Mouse (Mus musculus) small intestine, adult 2 months (tissue): ENCODE results near the gene Noc4l. TPM values are rescaled to one million over a fixed set of nuclear protein-coding genes. Genes with fewer than 3 reads are reported as not detected.

Experiments used
- H3K27ac ChIP-seq: fragments of 200-500 bp; 2 replicates; pipeline ENCODE4 v1.5.1; 2012; ENCODE audit warnings: low read depth, low read length, control low read depth, inconsistent platforms; ENCODE audit not compliant: insufficient read depth
- H3K27me3 ChIP-seq: fragments of 200-500 bp; 2 replicates; pipeline ENCODE4 v1.6.1; 2012; ENCODE audit warnings: mild to moderate bottlenecking, moderate library complexity, low read length, inconsistent platforms; ENCODE audit not compliant: control insufficient read depth, insufficient read depth
- H3K36me3 ChIP-seq: fragments of 200-500 bp; 2 replicates; pipeline ENCODE4 v1.6.1; 2012; ENCODE audit warnings: mild to moderate bottlenecking, low read length, control low read depth, inconsistent platforms; ENCODE audit not compliant: control insufficient read depth, insufficient read depth
- H3K4me1 ChIP-seq: fragments of 200-500 bp; 2 replicates; pipeline ENCODE4 v1.6.1; 2012; ENCODE audit warnings: low read length, inconsistent platforms, mixed read lengths; ENCODE audit not compliant: control insufficient read depth, insufficient read depth, insufficient read length
- H3K4me3 ChIP-seq: fragments of 200-500 bp; 2 replicates; pipeline ENCODE4 v1.5.1; 2012; ENCODE audit warnings: low read depth, mild to moderate bottlenecking, control low read depth, inconsistent platforms, low read length, moderate library complexity
- CTCF ChIP-seq: fragments of 200-500 bp; IDR thresholded peaks from 2 replicates; pipeline ENCODE4 v1.5.1; 2012; ENCODE audit warnings: low read depth, mild to moderate bottlenecking, control low read depth, inconsistent platforms, low read length, moderate library complexity, mixed read lengths; ENCODE audit not compliant: insufficient replicate concordance, insufficient read length; ENCODE audit errors: extremely low read depth
- POLR2A ChIP-seq: fragments of 200-500 bp; IDR thresholded peaks from 2 replicates; pipeline ENCODE4 v1.6.1; 2012; ENCODE audit warnings: low read depth, mild to moderate bottlenecking, control low read depth, inconsistent platforms, low read length, moderate library complexity
- WGBS: fragments of 180-500 bp; shearing (Covaris S2); methylation state at CpG from one replicate; pipeline ENCODE4 v1.1.7; 2018; 5-methylcytosine and 5-hydroxymethylcytosine counted together
- polyA plus RNA-seq: library from polyadenylated mRNA; depleted of rRNA; stranded (reverse); fragments of >200 nt; gene quantifications from 2 replicates; pipeline ENCODE4 v1.2.3, GENCODE M21; 2012

Noc4l gene
- polyA plus RNA-seq, 1 experiment: 43.6 TPM

DNA sequence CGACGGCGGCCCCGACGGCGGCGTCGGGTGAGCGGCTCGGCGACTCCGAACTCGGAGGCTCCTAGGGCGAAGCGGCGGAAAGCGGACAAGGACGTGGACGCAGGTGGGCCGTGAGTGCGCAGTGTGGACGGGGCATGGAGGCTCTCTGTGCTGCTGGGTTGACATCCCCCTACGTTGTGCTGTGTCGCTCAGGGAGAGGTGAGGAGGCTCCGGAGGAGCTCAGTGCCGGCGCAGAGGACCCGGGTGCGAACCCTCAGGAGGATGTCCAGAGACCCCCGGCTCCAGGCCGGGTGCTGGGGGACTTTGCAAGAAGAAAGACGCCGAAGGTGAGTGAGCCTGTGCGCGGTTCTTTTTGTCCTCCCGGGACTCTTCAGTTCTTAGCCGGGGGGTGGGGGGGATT lies 469 bp upstream of the Noc4l start:
- under 1% methylated on average over 37 of the region's 37 CpGs for WGBS
- TF ChIP-seq POLR2A (no peak), CTCF (no peak)
- Histone ChIP-seq H3K27ac (no peak overlapping the region), H3K4me3 (peak overlapping the region; percentile 96), H3K36me3 (peaks cover 46% of the 10 kb centered on the region), H3K4me1 (0 out of 2 replicates have a peak, but pooled peaks cover 3% of the 10 kb centered on the region), H3K27me3 (no peaks in the 10 kb centered on the region)

- no peak for TF ChIP-seq POLR2A
- TF ChIP-seq CTCF: no peak
Measured at GRCm38 (mm10) chr5:110646377-110646776, 6.8 kb downstream of the Noc4l start.

DNA sequence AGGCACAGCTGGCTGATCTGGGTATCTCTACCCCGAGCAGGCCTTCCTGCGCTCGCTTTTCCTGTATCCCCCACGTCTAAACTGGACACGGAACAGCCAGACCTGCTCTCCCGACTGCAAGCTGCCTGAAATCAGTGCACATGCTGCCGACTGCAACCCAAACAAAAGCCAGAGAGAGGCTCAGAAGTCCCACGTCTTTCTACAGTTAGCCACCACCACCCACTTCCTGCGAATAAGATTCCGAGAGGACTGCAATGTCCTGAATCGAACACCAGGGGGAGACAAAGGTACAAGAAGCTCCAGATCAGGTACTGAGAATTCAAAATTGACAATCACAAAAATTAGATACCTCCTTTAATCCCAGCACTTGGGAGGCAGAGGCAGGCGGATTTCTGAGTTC lies 13.8 kb downstream of the Noc4l start:
- Histone ChIP-seq H3K36me3 (no peaks in the 10 kb centered on the region), H3K4me3 (0 out of 2 replicates have a peak overlapping the region, but pooled peaks have one; percentile 5), H3K27me3 (no peaks in the 10 kb centered on the region), H3K4me1 (no peaks in the 10 kb centered on the region), H3K27ac (no peak overlapping the region)
- 25% methylated on average over 12 of the region's 12 CpGs for WGBS
- TF ChIP-seq CTCF (peak; percentile 52; the same call in 1 of the 2 replicates), POLR2A (no peak)

More at GRCm38 (mm10) chr5:110646377-110646776, 6.8 kb downstream of the Noc4l start:
- H3K36me3 ChIP-seq: peaks cover 26% of the 10 kb centered on the region
- no peak overlapping the region for H3K4me3 ChIP-seq
- no peak overlapping the region for H3K27ac ChIP-seq
- no peaks in the 10 kb centered on the region for H3K27me3 ChIP-seq
- no peaks in the 10 kb centered on the region for H3K4me1 ChIP-seq

DNA sequence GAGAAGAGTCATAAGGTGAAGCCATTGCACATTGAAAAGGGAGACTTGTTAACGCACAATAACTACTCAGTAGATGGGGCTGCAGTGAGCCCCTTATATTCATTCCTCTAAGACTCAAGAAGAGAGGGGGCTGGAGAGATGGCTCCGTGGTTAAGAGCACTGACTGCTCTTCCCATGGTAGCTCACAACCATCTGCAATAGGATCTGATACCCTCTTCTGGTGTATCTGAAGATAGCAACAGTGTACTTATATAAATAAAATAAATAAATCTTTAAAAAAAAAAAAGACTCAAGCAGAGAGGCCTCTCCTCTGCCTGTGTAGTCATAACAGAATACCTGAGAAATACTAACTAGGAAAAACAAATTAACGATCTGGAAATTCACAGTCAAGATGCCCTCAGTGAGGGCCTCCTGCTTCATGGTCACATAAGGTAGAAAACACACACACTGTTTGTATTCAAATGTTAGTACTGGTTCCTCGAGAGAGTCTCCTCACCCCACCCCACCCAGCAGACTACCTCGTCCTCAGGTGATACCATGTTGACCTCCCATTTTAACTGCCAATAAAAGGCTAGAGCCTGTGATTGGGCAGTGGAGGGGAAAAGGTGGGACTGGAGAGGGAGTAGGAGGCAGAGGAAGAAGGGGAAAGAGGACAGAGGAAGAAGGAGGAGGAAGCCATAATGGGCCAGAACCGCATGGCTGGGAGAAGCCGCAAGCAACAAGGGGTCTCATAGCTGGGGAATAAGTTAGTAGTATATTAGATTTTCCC lies 14.7 kb downstream of the Noc4l start:
- no peak overlapping the region for H3K4me3 ChIP-seq
- H3K4me1 ChIP-seq: no peaks in the 10 kb centered on the region
- TF ChIP-seq POLR2A: no peak
- no peak for TF ChIP-seq CTCF
- no peak overlapping the region for H3K27ac ChIP-seq
- WGBS: 71% methylated on average over 7 of the region's 7 CpGs
- no peaks in the 10 kb centered on the region for H3K36me3 ChIP-seq
- H3K27me3 ChIP-seq: peaks cover 5% of the 10 kb centered on the region; the same call in 1 of the 2 replicates

- TF ChIP-seq CTCF (no peak), POLR2A (no peak)
- WGBS: 35% methylated on average over 6 of the region's 6 CpGs
- peaks cover 5% of the 10 kb centered on the region; the same call in 1 of the 2 replicates for H3K27me3 ChIP-seq
- H3K27ac ChIP-seq: no peak overlapping the region
- no peaks in the 10 kb centered on the region for H3K36me3 ChIP-seq
- no peaks in the 10 kb centered on the region for H3K4me1 ChIP-seq
- H3K4me3 ChIP-seq: no peak overlapping the region
Measured at GRCm38 (mm10) chr5:110635951-110636707, 17.1 kb downstream of the Noc4l start.

DNA sequence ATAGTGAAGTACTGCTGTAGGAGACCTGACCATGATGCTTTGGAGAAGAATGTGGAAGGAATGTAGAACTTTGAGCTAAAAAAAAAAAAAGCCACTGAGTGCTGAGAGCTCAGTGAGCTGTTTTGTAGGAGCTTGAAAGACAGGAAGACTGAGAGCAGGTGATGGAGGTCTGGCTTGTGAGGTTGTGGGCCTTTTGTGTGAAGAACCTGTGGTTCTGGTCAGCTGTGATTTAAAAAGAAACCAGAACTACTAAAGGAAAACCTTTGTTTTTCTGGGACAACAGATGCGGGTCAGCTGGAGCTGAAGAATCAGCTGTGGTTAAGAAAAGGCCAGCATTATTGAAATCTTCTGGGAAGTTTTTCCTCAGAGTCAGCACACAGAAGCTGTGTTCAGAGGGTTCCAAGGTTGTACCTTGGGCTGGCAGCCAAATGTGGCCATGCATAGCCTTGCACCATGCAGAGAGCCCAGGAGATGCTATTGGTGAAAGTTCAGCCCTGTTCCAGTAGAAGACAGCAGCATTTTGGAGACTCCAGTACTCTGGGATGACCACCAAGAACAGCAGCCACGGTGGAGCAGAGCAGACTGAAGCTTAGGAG lies 23.6 kb downstream of the Noc4l start:
- Histone ChIP-seq H3K36me3 (no peaks in the 10 kb centered on the region), H3K27me3 (peaks cover 5% of the 10 kb centered on the region; the same call in 1 of the 2 replicates), H3K4me3 (no peak overlapping the region), H3K4me1 (no peaks in the 10 kb centered on the region), H3K27ac (no peak overlapping the region)
- no peak for TF ChIP-seq CTCF
- no peak for TF ChIP-seq POLR2A
- 61% methylated on average over 2 of the region's 2 CpGs for WGBS
